Mouse (Mus musculus): ENCODE results near the gene Ccdc30.

Ccdc30 gene

DNA sequence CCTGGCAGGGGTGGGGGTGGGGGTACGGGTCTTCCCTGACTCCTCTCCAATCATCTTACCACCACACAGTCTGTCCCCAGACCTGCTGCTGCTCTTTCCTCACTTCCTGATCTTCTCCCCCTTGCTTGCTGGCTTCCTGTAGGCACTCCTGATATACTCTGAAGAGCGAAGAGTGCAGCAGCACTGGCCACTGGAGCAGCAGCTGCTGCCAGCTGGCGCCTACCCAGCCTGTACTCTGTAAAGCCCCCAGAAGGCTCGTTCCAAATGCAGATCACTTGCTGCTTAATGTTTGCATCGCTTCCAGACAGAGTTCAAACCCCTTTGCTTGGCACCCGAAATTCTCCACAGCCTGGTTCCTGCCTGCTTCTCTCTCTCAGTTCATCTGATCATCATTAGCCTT, 2.5 kb downstream of the Ccdc30 start:
- DNase-seq, result no peak

DNA sequence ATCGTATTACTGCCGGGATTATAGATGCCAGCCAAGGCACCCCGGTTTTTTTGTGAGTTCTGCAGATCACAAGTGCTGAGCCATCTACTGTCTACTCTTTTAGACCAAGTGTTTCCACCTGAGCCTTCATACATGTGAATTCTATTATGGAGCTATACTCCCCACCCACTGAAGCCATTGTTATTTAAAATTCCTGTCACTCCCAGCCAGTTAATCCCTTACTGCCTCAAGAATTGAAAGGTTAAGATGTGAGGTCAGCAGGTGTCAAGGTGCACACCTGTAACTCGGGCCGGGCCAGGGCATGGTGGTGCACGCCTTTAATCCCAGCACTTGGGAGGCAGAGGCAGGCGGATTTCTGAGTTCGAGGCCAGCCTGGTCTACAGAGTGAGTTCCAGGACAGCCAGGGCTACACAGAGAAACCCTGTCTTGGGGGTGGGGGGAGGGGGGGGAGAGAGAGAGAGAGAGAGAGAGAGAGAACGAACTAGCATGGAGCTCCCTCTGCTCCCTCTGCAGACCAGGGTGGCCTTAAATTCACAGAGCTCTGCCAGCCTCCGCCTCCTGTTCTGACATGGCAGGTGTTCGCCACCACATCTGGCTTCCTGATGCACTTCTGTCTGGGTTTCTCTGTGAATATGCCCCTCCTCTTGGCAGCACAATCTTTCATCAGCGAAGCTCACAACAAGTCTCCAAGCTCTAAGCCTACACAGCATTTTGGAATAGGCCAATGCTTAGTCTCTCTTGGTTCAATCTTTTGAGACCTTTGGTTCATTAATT, 3.3 kb downstream of the Ccdc30 start:
- no peak for DNase-seq

DNA sequence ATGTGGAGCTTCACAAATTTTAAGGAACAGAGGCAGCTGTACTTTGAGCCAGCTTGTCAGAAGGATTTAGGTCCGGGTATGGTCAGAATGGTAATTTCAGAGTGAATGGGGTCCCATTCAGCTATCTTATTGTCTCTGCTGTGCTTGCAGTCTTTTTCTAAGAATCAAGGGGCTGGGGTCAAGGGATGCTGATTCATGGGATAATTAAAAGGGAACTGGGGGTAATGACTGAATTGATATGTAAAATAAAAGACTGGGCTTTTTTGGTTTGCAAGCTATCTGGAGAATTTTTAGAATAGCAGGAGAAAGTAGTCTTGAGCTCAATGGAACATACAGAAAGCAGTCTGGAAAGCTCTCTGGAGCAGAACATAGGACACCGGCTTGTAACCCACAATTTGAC, 11.9 kb downstream of the Ccdc30 start:
- no peak for DNase-seq

DNA sequence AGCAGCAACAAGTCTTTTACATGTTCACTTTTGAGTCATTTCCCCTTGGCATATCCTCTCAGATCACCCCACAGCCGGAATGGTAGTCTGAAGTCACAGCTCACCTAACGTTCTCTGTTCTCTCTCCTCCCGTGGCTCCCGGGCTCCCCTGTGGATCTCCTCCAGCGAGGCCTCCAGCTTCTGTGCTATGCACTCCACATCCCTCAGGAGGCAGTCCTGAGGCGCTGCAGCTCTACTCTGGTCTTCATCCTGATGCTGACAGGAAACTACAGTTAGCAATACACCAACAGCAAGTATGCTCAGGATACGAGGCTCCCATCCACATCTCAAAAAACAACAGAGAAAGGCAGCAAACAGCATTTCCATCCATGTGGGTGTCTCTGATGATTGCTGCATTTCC, 14.4 kb downstream of the Ccdc30 start:
- DNase-seq, result no peak

DNA sequence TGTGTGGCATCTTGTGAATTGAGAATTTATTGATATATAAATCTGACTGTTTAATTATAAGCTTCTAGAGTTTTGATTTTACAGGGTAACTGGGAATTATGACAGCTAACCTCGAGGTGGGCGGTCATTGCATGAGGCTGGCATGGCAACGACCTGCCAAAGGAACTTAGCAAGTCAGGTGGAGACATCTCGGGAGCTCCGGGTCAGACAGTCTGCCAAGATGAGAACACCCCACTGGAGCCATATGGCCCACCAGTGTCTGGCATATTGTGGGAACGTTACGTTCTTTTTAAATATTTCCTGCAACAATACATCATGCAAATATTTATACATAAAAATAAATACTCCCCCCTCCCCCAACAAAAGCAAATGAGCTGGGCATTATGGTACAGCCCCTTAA, 16.6 kb downstream of the Ccdc30 start:
- DNase-seq, result no peak

DNA sequence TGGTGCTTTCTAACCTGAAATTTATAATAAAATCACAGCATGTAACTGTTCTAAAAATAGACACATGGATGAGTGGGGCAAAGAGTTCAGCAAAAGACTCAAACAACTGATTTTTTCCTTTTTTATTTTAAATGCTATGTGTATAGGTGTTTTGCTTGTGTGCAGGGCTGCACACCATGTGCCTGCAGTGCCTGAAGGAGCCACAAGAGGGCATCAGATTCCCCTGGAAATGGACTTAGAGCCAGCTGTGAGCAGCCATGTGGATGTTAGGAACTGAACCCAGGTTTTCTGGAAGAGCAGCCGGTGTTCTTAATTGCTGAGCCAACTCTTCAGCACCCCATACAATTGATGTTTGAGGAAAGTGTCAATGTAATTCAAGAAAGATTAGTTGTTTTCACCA, 25.0 kb downstream of the Ccdc30 start:
- no peak for DNase-seq

DNA sequence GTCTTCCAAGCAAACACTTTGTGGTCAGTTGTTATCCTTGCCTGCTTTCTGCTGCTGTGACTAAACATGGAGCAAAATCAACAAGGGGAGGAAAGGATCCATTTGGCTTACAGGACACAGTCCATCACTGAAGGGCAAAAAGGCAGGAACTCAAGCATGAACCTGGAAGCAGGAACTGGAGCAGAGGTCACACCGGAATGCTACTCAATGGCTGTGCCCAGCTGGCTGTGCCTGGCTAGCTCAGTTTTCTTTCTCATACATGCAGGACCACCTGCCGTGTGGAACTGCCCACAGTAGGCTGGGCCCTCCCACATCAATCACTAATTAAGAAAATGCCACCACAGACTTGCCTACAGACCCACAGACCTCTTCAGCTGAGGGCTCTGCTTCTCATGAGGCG, 26.1 kb downstream of the Ccdc30 start:
- DNase-seq, result no peak

DNA sequence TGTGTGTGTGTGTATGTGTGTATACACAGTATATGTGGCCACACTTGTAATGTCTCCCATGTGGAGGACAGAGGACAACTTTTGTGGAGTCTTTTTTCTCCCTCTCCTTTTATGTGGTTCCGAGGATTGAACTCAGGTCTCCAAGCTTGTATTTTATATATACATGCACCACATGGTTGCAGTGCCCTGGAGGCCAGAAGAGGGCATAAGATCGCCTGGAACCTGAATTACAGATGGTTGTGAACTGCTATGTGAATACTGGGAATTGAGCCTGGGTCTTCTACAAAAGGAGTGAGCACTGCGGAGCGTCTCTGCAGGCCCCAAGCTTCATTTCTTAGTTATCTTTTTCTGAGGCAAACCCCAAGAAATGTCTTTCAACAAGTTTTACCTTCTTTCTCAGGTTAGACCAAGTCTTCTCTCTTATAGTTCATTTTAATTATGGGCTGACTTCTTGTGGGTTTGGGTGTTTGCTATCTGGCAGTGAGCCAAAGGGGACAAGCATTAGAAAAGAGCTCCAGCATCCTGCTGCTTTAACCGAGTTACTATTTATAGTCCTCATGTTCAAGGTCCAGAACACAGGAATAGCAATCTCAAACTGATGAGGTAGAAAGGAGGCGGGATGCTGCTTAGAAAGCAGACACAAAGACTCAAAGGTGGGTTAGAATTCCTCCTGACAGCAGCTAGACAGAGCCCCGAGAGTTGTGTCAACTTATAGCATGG, 33.7 kb downstream of the Ccdc30 start:
- no peak for DNase-seq

DNA sequence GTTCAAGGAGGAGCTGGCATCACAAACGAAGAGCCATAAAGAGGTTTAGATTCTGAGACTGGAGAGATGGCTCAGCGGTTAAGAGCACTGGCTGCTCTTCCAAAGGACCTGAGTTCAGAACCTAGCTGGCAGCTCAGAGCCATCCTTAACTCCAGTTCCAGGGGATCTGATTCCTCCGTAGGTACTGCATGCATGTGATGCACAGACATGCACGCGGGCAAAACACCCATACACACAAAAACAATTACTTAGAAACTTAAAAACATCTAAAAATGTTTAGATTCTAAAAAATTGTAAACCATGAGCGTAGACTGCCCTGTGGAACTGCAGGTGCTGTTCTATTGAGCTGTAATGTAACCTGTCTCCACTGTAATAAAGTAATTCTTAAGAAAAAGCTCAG, 45.9 kb downstream of the Ccdc30 start:
- no peak for DNase-seq

DNA sequence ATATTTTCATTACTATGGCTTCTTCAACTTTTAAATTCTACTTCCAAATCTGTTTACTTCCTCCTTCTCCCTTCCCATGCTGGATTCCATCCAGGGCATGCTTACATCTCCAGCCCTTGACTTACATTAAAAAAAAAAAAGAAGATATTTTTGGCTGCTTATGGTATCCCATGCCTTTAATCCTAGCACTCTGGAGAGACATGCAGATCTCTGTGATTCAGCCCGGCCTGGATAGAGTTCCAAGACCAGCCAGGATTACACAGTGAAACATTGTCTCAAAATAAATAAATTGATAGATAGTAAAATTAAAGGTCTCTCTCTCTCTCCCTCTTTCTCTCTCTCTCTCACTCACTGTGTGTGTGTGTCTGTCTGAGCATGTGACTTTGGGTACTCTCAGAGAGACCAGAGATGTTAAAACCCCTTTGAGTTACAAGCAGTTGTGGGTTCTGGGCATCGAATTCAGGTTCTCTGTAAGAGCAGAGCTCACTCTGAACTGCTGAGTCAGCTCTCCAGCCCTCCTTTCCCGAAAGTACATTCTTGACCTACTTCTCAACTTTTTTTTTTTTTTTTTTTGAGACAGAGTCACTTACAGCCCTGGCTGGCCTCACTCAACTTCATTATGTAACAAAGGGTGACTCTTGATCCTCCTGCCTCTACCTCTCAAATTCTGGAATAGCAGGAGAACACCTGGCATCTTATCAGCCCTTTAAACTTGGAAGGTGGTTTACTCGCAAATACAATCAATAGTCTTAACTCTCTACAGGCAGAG, 48.4 kb downstream of the Ccdc30 start:
- peak; percentile 11 to 38 for DNase-seq

DNA sequence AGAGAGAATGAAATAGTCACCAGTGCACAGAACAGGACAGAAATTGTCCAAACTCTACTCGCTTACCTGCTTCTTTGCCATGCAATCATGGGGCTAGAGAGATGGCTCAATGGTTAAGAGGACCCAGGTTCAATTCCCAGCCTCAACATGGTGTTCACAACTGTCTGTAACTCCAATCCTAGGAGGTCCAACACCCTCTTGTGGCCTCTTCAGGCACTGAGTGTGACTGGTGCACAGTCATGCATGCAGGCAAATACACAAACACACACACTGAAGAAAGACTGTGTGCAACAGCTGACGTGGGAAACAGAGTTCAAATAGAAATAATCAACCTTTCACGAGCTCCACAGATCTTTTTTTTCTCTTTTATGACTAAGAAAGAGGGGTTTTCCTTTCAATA, 53.1 kb downstream of the Ccdc30 start:
- no peak for DNase-seq

DNA sequence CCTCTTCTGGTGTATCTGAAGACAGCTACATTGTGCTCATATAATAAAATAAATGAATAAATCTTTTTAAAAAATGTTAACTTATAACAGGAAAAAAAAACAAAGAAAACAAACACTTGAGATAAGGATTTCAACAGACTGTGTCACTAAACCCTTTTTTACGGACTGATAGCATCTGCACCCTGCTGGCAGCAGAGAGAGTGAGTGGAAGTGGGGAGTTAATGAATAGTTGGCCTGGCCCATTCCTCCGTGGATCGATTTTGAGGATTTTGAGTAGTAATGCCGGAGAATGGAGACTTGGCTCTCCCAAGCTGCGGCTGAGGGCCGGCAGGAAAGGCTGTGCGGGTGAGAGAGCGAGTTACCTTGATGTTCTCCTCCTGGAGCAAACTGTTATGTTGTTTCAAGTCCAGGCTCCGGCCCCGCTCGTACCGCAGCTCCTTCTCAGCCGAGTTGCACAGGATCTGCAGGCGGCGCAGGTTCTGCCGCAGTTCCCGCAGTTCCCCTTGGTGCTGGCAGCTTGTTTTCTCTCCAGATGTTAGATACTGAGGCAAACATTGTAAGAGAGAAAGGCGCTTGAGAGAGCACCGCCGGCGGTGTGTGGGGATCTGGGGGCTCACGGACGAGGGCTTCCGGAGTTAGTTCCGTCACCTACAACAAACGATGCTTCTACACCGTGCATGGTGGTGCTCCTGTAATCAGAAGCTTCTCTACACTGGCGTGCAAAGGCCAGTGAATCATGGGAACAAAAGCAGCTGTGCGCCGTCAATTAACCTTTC, 55.9 kb downstream of the Ccdc30 start:
- DNase-seq, result no peak

DNA sequence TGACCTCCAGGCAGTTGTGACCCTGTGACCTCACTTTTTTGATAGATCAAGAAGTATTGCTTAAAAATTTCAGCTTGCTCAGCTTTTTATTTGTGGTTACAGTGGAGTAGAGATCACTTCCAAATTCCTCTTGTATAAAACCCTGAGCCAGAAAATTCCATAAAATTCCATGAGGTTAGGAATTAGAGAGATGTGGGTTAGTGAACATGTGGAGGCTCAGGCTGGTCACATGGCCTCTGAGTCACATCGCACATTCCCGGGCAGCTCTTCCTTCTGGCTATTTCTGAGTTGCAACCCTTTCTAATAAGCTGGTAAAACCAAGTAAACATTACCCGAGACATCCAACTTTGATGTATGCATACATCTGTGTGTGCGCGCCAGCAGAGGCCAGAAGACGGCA, 69.8 kb downstream of the Ccdc30 start:
- no peak for DNase-seq

DNA sequence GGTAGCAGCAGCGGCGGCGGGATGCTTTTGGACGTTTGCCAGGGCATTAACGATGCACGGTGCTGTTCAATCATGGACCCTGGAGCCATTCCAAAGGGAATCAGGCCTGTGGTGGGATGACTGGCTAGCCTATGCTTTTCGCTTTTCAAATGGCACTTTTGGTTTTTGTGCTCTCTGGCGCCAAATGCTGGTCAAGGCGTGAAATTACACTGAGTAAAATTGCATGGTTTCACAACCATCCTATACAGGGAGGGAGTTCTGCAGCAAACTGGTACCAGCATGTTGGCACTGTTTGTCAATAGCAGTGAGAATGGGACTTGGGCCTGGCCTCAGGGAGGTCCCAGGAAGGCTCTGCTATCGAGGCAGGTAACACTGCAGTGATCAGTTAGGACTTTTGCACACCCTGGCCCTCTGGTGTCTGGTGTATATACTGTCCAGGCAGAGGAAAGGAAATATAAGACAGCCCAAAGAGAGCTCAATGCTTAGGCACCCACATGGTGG, 76.4 kb downstream of the Ccdc30 start:
- DNase-seq, result peak; percentile 7 to 18

DNA sequence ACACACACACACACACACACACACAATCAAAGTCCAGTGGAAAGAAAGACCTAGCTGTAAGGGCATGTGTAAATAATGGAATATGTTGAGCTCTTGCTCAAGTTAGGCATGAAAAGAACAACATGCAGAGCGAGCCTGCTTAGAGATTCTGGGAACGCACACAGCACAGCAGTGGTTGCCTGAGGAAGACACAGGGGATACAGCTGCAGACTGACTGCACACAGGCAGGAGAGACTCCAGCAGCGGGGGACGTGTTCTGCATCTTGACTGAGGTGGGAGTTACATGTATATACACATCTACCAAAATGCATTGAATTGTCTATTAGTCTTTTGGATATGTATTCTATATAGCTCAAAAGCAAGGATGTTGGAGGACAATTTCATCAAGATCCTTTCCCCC, 76.9 kb downstream of the Ccdc30 start:
- DNase-seq, result no peak

DNA sequence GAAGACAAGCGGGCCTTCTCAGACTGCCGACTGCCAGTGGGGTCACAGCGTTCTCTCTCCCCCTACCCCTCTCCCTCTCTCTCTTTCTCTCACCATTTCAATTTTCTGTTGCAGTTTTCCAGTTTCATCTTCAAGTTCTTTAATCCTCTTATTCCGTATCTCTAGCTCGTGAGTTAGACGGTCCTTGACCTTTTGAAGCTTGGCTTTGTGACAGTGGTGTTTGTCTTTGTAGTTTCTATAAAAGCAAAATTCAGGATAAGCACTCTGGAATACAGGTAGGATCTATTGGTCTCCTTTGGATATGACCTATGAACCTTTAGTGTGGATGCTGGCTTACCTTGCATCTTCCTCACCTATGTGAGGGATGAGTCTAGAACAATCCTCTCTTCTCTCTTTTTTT, 81.8 kb downstream of the Ccdc30 start:
- DNase-seq, result no peak

DNA sequence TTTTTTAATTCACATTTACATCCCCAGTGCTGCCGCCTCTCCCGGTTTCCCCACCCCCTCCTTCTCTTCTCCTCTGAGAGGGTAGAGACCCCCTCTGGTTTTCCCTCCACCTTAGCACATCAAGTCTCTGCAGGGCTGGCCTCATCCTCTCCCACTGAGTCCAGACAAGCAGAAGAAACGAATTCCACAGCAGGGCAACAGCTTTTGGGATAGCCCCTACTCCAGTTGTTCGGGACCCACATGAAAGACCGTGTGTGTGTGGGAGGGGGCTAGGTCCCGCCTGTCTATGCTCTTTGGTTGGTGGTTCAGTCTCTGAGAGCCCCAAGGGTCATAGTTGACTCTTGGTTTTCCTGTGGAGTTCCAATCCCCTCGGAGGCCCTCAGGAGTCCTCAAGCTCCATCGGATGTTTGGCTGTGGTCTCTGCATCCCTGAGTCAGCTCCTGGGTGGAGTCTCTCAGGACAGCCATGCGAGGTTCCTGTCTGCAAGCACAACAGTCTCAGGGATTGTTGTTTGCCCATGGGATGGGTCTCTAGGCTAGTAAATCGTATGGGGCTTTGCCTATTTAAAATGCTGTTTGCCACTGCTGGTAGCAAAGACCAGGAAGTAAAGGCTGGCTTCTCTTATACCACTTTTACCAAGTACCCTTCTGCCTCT, 94.3 kb downstream of the Ccdc30 start:
- no peak for DNase-seq

DNA sequence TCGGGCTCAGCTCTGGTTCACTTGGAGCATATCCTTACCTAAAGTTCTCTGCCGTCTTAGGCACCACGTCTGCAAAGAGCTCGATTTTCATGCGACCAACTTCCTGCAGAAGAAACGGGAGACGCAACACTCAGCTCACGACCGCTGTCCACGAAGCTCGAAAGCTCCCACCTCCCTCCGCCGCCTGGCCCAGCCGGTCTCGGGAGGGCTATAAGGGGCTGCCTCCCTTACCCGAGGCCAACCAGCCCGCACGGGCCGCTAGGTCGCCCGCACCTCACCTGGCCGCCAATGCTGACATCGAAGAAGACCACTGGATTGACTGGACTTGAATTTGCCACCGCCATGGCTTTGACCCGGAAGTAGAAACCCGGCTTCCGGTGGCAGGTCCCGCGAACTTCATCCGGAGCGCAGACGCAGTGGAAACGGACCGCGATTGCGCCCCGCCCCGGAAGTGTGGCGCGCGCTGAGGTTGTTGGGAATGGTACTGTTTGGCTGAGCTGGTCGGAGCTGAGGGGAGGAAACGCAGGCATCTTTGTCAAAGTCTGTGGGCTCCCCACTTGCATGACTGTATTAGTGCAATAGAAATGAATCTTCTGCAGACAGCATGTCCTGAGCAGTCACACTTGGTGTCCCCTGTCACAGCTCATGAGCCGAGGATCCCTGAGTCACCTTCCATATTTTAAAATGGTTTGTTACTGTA, 95.0 kb downstream of the Ccdc30 start, which contains the start of gene Ppih:
Gene Ppih, minus strand, starts transcription at position 416 of the 700 bp plus-strand sequence.
- DNase-seq, result peak; percentile 95 to 96

DNA sequence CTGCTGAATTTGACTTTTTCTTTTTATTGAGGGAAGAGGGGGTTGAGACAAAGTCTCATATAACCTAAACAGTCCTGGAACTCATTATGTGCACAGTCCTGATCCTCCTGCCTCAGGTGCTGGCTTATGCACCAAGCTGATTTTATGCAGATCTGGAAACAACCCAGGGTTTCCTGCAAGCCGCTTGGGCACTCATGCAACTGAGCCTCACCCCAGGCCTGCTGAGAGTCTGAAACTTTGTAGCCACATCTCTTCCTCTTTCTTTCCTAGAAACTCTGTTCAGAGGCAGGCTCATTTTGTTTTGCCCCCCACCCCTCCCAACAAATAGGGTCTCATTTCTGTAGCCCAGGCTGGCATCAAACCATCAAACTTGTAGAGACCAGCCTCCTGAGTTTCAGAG, 101.6 kb downstream of the Ccdc30 start:
- no peak for DNase-seq

DNA sequence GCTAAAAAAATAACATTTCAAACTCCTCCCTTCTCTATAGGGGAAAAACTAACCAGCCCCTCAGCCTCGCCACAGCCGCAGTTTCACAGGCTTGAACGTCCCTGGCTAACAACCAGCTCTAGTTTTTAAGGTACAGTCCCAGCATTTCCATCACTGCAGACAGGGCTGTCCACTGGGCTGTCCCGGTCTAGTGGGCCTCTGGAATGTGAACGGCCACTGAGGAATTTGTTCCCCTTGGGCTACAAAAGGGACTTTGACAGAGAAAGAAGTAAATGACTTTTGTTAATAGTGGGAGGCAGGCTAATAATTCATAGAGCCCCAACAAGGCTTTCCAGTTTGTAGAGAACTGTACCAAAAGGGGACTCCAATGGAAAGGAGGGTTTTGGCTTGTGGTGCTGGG, 109.9 kb downstream of the Ccdc30 start:
- DNase-seq, result no peak

DNA sequence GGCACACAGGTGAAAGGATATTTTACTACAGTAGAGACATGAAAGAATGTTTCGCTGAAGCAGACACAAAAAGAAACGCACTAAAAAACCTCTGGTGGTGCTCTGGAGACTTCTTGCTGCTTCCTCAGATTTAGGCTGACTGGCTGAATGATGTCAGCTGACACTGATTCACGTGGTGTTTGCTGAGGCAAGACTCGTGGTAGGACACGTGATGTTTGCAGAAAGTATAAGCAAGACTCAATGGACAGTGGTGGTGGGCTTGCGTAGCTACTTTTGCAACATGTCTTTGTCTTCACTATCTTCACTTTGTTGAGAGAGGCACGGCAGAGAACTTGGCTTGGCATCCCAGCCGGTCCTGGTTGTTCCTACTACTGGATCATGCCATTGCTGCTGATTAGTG, 112.0 kb downstream of the Ccdc30 start:
- DNase-seq, result no peak

DNA sequence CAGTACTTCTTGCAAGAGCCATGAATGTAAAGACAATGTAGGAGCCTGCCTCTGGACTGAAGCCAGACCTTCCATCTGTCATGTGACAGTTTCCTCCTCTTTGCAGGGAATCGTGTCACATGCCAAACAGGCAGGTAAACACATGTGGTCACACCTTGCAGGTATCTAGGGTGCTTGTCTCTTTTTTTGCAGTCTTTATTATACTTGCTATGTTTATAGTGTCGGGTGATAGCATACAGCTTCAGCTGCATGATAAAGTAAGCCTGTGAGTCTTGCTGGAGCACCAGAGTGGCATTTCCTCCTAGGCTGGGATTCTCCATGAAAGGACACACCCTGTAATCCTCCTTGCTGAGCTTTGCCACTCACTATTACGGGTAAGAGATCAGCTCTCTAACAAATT, 113.5 kb downstream of the Ccdc30 start:
- DNase-seq, result no peak

Measured in lung, adult 18-20 months (tissue).